Mouse (Mus musculus) bone marrow macrophage, adult 2 months (primary cell): ENCODE measurements around the gene Ggnbp2.

Experiments used
- CTCF ChIP-seq: IDR thresholded peaks from 2 replicates; pipeline ENCODE4 v1.5.1; 2012; ENCODE audit warnings: low read depth, mild to moderate bottlenecking, low read length, moderate library complexity
- POLR2A ChIP-seq: IDR thresholded peaks from 2 replicates; pipeline ENCODE4 v1.6.1; 2012; ENCODE audit warnings: mild to moderate bottlenecking, low read depth, low read length, borderline replicate concordance

DNA sequence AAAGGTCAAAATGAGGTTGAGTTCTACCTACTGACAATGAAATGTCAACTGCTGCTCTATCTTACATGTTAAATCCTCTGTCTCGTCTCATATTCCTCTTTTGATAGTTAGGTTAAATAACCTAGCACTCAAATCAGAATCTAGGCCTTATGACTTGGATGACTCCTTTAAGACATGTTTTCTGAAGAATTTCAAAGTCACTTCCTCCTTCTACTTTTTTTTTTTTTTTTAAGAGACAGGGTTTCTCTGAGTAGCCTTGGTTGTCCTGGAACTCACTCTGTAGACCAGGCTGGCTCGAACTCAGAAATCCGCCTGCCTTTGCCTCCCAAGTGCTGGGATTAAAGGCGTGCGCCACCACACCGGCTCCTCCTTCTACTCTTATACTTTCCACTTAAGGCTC lies 15.3 kb downstream of the Ggnbp2 start:
- TF ChIP-seq CTCF (no peak), POLR2A (no peak)
